14 mouse cellular contexts compared by ENCODE assay signal in the genomic region with DNA sequence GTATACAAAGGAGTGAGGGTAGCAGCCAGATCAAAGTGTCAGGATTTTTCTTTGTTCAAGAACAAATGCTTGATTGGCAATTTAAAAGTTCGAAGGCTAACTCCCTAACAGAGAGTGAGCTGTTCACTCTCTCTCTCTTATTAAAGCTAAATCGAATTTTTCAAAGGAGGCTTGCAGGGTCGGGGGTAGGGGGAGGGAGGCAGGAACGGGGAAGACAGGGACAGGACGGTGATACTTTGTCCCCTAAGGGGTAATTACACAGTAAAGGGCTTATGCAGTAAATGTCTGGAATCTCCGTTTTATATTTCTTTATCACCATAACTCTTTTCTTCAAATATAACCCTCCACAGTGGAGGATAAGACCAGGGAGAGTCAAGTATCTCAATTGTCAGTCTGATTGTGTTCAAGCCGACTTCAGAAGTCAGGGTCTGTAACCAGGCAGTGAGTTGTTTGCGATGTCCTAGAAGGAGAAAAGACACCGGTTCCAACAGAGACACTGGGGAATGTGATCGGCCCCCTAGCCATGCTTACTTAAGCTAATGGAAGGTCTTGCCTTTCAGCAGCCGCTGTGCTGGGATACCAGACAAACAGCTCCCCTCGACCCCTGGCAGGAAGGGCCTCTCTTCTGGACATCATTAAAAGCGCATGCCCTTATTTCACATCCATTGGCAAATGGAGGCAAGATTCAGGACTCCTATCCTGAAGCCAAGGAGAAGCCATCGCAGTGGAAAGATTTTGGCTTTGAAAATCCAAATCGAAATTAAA. TPM values are rescaled to one million over a fixed set of nuclear protein-coding genes. Genes with fewer than 3 reads are reported as not detected.
DNase-seq lines count a peak whose midpoint lies in the region; ATAC-seq and TF ChIP-seq lines count a peak whose summit lies in the region.
"Had no signal": no experiment of that assay in that cellular context is flagged by ENCODE, and none has a peak within 500 bp of the region (broad histone marks: within the 10 kb centered on the region; RNA-seq: fewer than 3 reads in every experiment).

No protein-coding gene starts in this region.

- no peak overlapping the region for H3K27ac ChIP-seq in forebrain, embryonic 10.5 days
- H3K27ac ChIP-seq in forebrain, postnatal 0 days (ENCODE audit: low read depth, low read length), result no peak overlapping the region
- no peak overlapping the region for H3K27ac ChIP-seq in midbrain, embryonic 11.5 days (ENCODE audit: low read depth, low read length)
- H3K27ac ChIP-seq in neural tube, embryonic 15.5 days (replicated peaks), result no peak overlapping the region
- H3K27ac ChIP-seq: heart, embryonic 13.5 days; kidney, postnatal 0 days had no signal

- no peaks in the 10 kb centered on the region for H3K36me3 ChIP-seq in forebrain, embryonic 10.5 days (replicated peaks)
- H3K36me3 ChIP-seq in forebrain, postnatal 0 days (ENCODE audit: insufficient read depth), result no peaks in the 10 kb centered on the region
- no peaks in the 10 kb centered on the region for H3K36me3 ChIP-seq in midbrain, embryonic 11.5 days (ENCODE audit: control insufficient read depth, insufficient read depth, low read length)
- no peaks in the 10 kb centered on the region for H3K36me3 ChIP-seq in neural tube, embryonic 15.5 days
- H3K36me3 ChIP-seq: heart, embryonic 13.5 days had no signal

- H3K27me3 ChIP-seq in forebrain, embryonic 10.5 days (ENCODE audit: poor library complexity, severe bottlenecking), result peaks cover 50% of the 10 kb centered on the region
- H3K27me3 ChIP-seq in forebrain, postnatal 0 days (ENCODE audit: insufficient read depth, low read length), result peaks cover 30% of the 10 kb centered on the region
- H3K27me3 ChIP-seq in midbrain, embryonic 11.5 days (ENCODE audit: control insufficient read depth, insufficient read depth, low read length), result peaks cover 10% of the 10 kb centered on the region
- H3K27me3 ChIP-seq in neural tube, embryonic 15.5 days (replicated peaks), result peaks cover 35% of the 10 kb centered on the region

- peak overlapping the region; percentile 53 for H3K4me2 ChIP-seq in forebrain, postnatal 0 days (ENCODE audit: low read depth)
- H3K4me2 ChIP-seq in midbrain, embryonic 11.5 days, result peak overlapping the region; percentile 46
- peak overlapping the region; percentile 58 for H3K4me2 ChIP-seq in neural tube, embryonic 15.5 days

- no peak for TF ChIP-seq CTCF in forebrain, postnatal 0 days (IDR thresholded peaks at IDR 0.05; ENCODE audit: low read depth)

- no peak overlapping the region for H3K9ac ChIP-seq in forebrain, postnatal 0 days
- H3K9ac ChIP-seq in midbrain, embryonic 11.5 days (ENCODE audit: low read length), result no peak overlapping the region
- no peak overlapping the region for H3K9ac ChIP-seq in neural tube, embryonic 15.5 days (replicated peaks)
- H3K9ac ChIP-seq: heart, embryonic 13.5 days had no signal

- H3K4me1 ChIP-seq in forebrain, embryonic 10.5 days, result peaks cover 26% of the 10 kb centered on the region
- H3K4me1 ChIP-seq in forebrain, postnatal 0 days (ENCODE audit: insufficient read depth), result peaks cover 11% of the 10 kb centered on the region; the same call in 1 of the 2 replicates
- H3K4me1 ChIP-seq in midbrain, embryonic 11.5 days (ENCODE audit: control insufficient read depth, insufficient read depth, low read length), result peaks cover 11% of the 10 kb centered on the region; the same call in 1 of the 2 replicates
- H3K4me1 ChIP-seq in neural tube, embryonic 15.5 days, result peaks cover 17% of the 10 kb centered on the region

- H3K4me3 ChIP-seq in forebrain, embryonic 10.5 days, result peak overlapping the region; percentile 49
- H3K4me3 ChIP-seq in forebrain, postnatal 0 days (ENCODE audit: low read depth, low read length), result peak overlapping the region; percentile 32
- H3K4me3 ChIP-seq in midbrain, embryonic 11.5 days (ENCODE audit: low read depth, low read length), result peak overlapping the region; percentile 34
- peak overlapping the region; percentile 35 for H3K4me3 ChIP-seq in neural tube, embryonic 15.5 days (replicated peaks)

- WGBS in forebrain, embryonic 10.5 days, result 2% methylated on average over 15 of the region's 15 CpGs
- under 1% methylated on average over 15 of the region's 15 CpGs for WGBS in forebrain, postnatal 0 days
- WGBS in midbrain, embryonic 11.5 days, result 2% methylated on average over 15 of the region's 15 CpGs
- WGBS in neural tube, embryonic 15.5 days, result 2% methylated on average over 15 of the region's 15 CpGs

- peak; percentile 43 for DNase-seq in forebrain, embryonic 10.5 days (ENCODE audit: extremely low spot score, low spot score)
- peak; percentile 25 for DNase-seq in forebrain, postnatal 0 days
- DNase-seq in midbrain, embryonic 11.5 days (ENCODE audit: low spot score, missing footprints), result peak; percentile 94
- DNase-seq in adrenal gland, postnatal 25 days, result no peak
- no peak for DNase-seq in spleen, postnatal 4 days (ENCODE audit: low spot score in 2 of 2)
- DNase-seq in thymus, postnatal 36 days, result no peak
- DNase-seq: adrenal gland, postnatal 36 days; cerebellum, adult 18-20 months had no signal

- H3K9me3 ChIP-seq in forebrain, embryonic 10.5 days, result no peaks in the 10 kb centered on the region
- H3K9me3 ChIP-seq in forebrain, postnatal 0 days (ENCODE audit: low read length), result no peaks in the 10 kb centered on the region
- H3K9me3 ChIP-seq in midbrain, embryonic 11.5 days (ENCODE audit: control insufficient read depth, low read length), result no peaks in the 10 kb centered on the region
- no peaks in the 10 kb centered on the region for H3K9me3 ChIP-seq in neural tube, embryonic 15.5 days (replicated peaks)
- H3K9me3 ChIP-seq: heart, embryonic 13.5 days had no signal

- ATAC-seq in forebrain, postnatal 0 days, result no peak
- peak; percentile 78 for ATAC-seq in midbrain, embryonic 11.5 days (ENCODE audit: low FRiP score)
- 0 out of 2 replicates have a peak, but pooled peaks have one; percentile 35 for ATAC-seq in neural tube, embryonic 15.5 days (ENCODE audit: low FRiP score)

RNA-seq across cellular contexts. Expression of gene Ferd3l, which starts 0.7 kb away (rescaled TPM):
- polyA plus RNA-seq in forebrain, embryonic 10.5 days (2016; fragmentation: Nextera tagmentation; extraction: Ambion mirVana), result 0.30 and 0.55 TPM in 2 replicates
- 0.48 TPM in 1 of 2 replicates, not detected in the other for total RNA-seq in forebrain, postnatal 0 days (2014; rRNA removed)
- not detected in 2 replicates for polyA plus RNA-seq in forebrain, postnatal 0 days (2015; fragmentation: Nextera tagmentation; extraction: Ambion mirVana)
- 3.7 and 3.8 TPM in 2 replicates for polyA plus RNA-seq in midbrain, embryonic 11.5 days (2014; fragmentation: Nextera tagmentation; extraction: Ambion mirVana)
- 0.64 and 0.77 TPM in 2 replicates for polyA plus RNA-seq in neural tube, embryonic 15.5 days (2015; fragmentation: Nextera tagmentation; extraction: Ambion mirVana)
- total RNA-seq in adrenal gland, postnatal 25 days (2021), result not detected in 2 replicates
- total RNA-seq: adrenal gland, postnatal 36 days; gastrocnemius, adult 8-10 months; liver, adult 2 months; monocyte, adult 5-6 weeks had no signal
- polyA plus RNA-seq: heart, embryonic 13.5 days; kidney, postnatal 0 days; liver, adult 2 months had no signal

RNA-seq across cellular contexts. Expression of gene Twist1, which starts 30.0 kb away (rescaled TPM):
- polyA plus RNA-seq in forebrain, embryonic 10.5 days (2016; fragmentation: Nextera tagmentation; extraction: Ambion mirVana), result 9.1 and 12.1 TPM in 2 replicates
- total RNA-seq in forebrain, postnatal 0 days (2014; rRNA removed), result 2.5 and 4.1 TPM in 2 replicates
- polyA plus RNA-seq in forebrain, postnatal 0 days (2015; fragmentation: Nextera tagmentation; extraction: Ambion mirVana), result 0.73 and 0.80 TPM in 2 replicates
- 10.2 and 10.7 TPM in 2 replicates for polyA plus RNA-seq in midbrain, embryonic 11.5 days (2014; fragmentation: Nextera tagmentation; extraction: Ambion mirVana)
- 1.3 and 1.7 TPM in 2 replicates for polyA plus RNA-seq in neural tube, embryonic 15.5 days (2015; fragmentation: Nextera tagmentation; extraction: Ambion mirVana)
- total RNA-seq in adrenal gland, postnatal 25 days (2021), result 7.0 and 8.3 TPM in 2 replicates
- total RNA-seq: monocyte, adult 5-6 weeks had no signal

Comparison
In these comparisons a context has a peak if more than half of its experiments do, and no peak if none do; other contexts are left out.
1. DNase-seq: peak in forebrain, embryonic 10.5 days (single experiment), forebrain, postnatal 0 days (single experiment) and midbrain, embryonic 11.5 days (single experiment); none in adrenal gland, postnatal 25 days (single experiment), spleen, postnatal 4 days (0 of 2) and thymus, postnatal 36 days (0 of 2).
2. Peak in every context shown above with its lines, with median percentiles within 50 percentile points of each other: H3K4me3 ChIP-seq and H3K4me2 ChIP-seq.